Comparison of ENCODE assay signal across 9 mouse cellular contexts in the genomic region with DNA sequence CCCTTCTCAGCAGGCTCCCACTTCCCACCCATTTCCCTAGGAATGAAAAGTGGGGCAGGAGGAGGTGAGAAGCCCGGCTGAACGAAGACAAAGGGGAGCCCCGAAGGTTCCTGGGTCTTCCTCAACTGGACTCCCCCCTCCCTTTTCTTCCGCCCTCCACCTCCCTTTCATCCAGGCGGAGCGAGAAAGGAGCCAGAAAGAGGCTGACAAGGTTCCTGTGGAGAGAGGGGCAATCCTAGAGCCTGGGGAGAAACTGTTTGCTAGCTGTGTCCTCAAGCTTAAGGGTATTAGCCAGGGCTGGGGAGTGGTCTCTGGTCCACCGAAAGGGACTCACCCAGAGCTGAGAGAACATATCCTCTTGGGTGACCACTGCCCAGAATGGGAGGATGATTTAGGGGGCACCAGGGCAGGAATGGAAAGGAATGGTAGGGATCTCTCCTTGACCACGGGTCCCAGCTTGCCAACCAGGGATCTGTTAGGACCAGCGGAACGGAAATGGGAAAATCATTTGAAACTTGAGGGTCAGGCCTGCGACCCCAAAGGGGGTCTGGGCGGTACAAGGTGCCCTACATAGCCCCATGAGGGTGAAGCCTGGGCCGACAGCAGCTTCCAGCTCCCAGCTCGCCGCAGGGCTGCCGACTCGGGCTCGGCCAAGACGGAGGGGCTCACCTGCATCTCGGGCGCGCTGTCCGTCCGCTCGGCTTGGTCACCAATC.
DNase-seq lines count a peak whose midpoint lies in the region; ATAC-seq lines count a peak whose summit lies in the region.
"Had no signal": no experiment of that assay in that cellular context is flagged by ENCODE, and none has a peak within 500 bp of the region (broad histone marks: within the 10 kb centered on the region; RNA-seq: fewer than 3 reads in every experiment).

No protein-coding gene starts in this region.

- no peak for DNase-seq in heart, postnatal 25 days (ENCODE audit: low spot score)
- DNase-seq in embryonic facial prominence, embryonic 10.5 days (ENCODE audit: low spot score): no peak
- DNase-seq in midbrain, embryonic 14.5 days: peak; percentile 65
- no peak for DNase-seq in spleen, adult 18-20 months

- peaks cover 45% of the 10 kb centered on the region for H3K4me1 ChIP-seq in heart, embryonic 13.5 days
- peaks cover 37% of the 10 kb centered on the region for H3K4me1 ChIP-seq in embryonic facial prominence, embryonic 10.5 days
- peaks cover 70% of the 10 kb centered on the region for H3K4me1 ChIP-seq in hindbrain, embryonic 13.5 days (replicated peaks)
- H3K4me1 ChIP-seq in midbrain, embryonic 14.5 days (ENCODE audit: control insufficient read depth, insufficient read depth, low read length): peaks cover 20% of the 10 kb centered on the region; the same call in 1 of the 2 replicates

- H3K9ac ChIP-seq in heart, embryonic 13.5 days: peak overlapping the region; percentile 87
- peak overlapping the region; percentile 99 for H3K9ac ChIP-seq in hindbrain, embryonic 13.5 days
- H3K9ac ChIP-seq in midbrain, embryonic 14.5 days (replicated peaks; ENCODE audit: low read length): peak overlapping the region; percentile 97

- H3K9me3 ChIP-seq in heart, embryonic 13.5 days: no peaks in the 10 kb centered on the region
- no peaks in the 10 kb centered on the region for H3K9me3 ChIP-seq in embryonic facial prominence, embryonic 10.5 days
- no peaks in the 10 kb centered on the region for H3K9me3 ChIP-seq in hindbrain, embryonic 13.5 days
- H3K9me3 ChIP-seq in midbrain, embryonic 14.5 days (ENCODE audit: control insufficient read depth, low read length): no peaks in the 10 kb centered on the region

- H3K4me2 ChIP-seq in heart, embryonic 13.5 days: peak overlapping the region; percentile 98
- H3K4me2 ChIP-seq in hindbrain, embryonic 13.5 days: peak overlapping the region; percentile 72
- H3K4me2 ChIP-seq in midbrain, embryonic 14.5 days (ENCODE audit: low read length): peak overlapping the region; percentile 80

- no peak overlapping the region for H3K27ac ChIP-seq in heart, embryonic 13.5 days (replicated peaks)
- H3K27ac ChIP-seq in embryonic facial prominence, embryonic 10.5 days (replicated peaks): peak overlapping the region; percentile 82
- H3K27ac ChIP-seq in hindbrain, embryonic 13.5 days: peak overlapping the region; percentile 97
- peak overlapping the region; percentile 95 for H3K27ac ChIP-seq in midbrain, embryonic 14.5 days (replicated peaks; ENCODE audit: low read depth, low read length)

- no peaks in the 10 kb centered on the region for H3K36me3 ChIP-seq in heart, embryonic 13.5 days
- H3K36me3 ChIP-seq in embryonic facial prominence, embryonic 10.5 days (replicated peaks): no peaks in the 10 kb centered on the region
- H3K36me3 ChIP-seq in hindbrain, embryonic 13.5 days: no peaks in the 10 kb centered on the region
- H3K36me3 ChIP-seq in midbrain, embryonic 14.5 days (ENCODE audit: control insufficient read depth, insufficient read depth, low read length): no peaks in the 10 kb centered on the region

- H3K4me3 ChIP-seq in heart, embryonic 13.5 days: peak overlapping the region; percentile 74
- H3K4me3 ChIP-seq in embryonic facial prominence, embryonic 10.5 days: peak overlapping the region; percentile 79
- peak overlapping the region; percentile 84 for H3K4me3 ChIP-seq in hindbrain, embryonic 13.5 days
- peak overlapping the region; percentile 91 for H3K4me3 ChIP-seq in midbrain, embryonic 14.5 days (replicated peaks; ENCODE audit: low read depth, low read length)

- ATAC-seq in heart, embryonic 13.5 days (ENCODE audit: extremely low read depth, insufficient number of reproducible peaks, low FRiP score, low TSS enrichment): no peak
- ATAC-seq in hindbrain, embryonic 13.5 days (ENCODE audit: low FRiP score): no peak
- peak; percentile 21; the same call in 1 of the 2 replicates for ATAC-seq in midbrain, embryonic 14.5 days (ENCODE audit: low FRiP score, low TSS enrichment)
- no peak for ATAC-seq in megakaryocyte, adult 5-6 weeks (ENCODE audit: poor library complexity, severe bottlenecking)
- no peak for ATAC-seq in megakaryocyte-erythroid progenitor cell, adult 5-6 weeks (replicated peaks; ENCODE audit: low FRiP score, low TSS enrichment, poor library complexity, severe bottlenecking)
- ATAC-seq: Patski had no signal

- H3K27me3 ChIP-seq in heart, embryonic 13.5 days (replicated peaks): peaks cover 77% of the 10 kb centered on the region
- H3K27me3 ChIP-seq in embryonic facial prominence, embryonic 10.5 days (replicated peaks; ENCODE audit: low read depth, poor library complexity, severe bottlenecking): peaks cover 78% of the 10 kb centered on the region
- H3K27me3 ChIP-seq in hindbrain, embryonic 13.5 days: peaks cover 35% of the 10 kb centered on the region
- H3K27me3 ChIP-seq in midbrain, embryonic 14.5 days (ENCODE audit: control insufficient read depth, insufficient read depth, low read length): peaks cover 13% of the 10 kb centered on the region

- intact Hi-C loops in heart, postnatal 25 days (cut with DNase I): loop anchor here (5.0 kb wide), 2 partner anchors 93 to 432 kb away; no protein-coding TSS in a partner anchor

- WGBS in heart, embryonic 13.5 days: under 1% methylated on average over 24 of the region's 25 CpGs
- WGBS in embryonic facial prominence, embryonic 10.5 days: under 1% methylated on average over 25 of the region's 25 CpGs
- 0% methylated on average over 24 of the region's 25 CpGs for WGBS in hindbrain, embryonic 13.5 days
- WGBS in midbrain, embryonic 14.5 days: under 1% methylated on average over 24 of the region's 25 CpGs
